Mouse (Mus musculus) bone marrow, adult 2 months (tissue): ENCODE results near the gene Pdpn.

Experiments
- CTCF ChIP-seq: fragments of 200-500 bp; IDR thresholded peaks from 2 replicates; pipeline ENCODE4 v1.5.1; 2011; ENCODE audit warnings: low read length, control low read depth; ENCODE audit not compliant: control insufficient read depth, insufficient read depth
- POLR2A ChIP-seq: fragments of 200-500 bp; IDR thresholded peaks from 2 replicates; pipeline ENCODE4 v1.6.1; 2011; ENCODE audit warnings: low read depth, mild to moderate bottlenecking, control low read depth, low read length, borderline replicate concordance; ENCODE audit not compliant: control insufficient read depth

DNA sequence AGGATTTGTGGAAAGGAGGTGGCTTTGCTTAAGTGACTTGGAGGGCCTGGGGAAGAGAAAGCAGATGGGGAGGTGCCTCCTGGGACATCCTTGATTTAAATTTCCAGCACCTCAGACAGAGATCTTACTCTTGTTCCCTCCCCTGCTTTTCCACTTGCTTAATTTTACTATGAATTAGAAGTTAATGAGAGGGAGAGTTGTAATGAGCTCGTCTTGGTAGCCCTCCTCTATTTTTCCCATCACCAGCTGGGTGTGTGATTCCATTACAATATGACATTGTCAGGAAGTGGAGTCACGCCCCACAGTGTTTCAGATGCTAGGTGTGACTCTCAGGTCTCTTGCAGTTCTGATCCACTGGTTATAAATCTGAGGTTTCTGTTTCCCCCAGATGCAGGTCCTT lies 36.7 kb upstream of the Pdpn start:
- TF ChIP-seq CTCF (no peak), POLR2A (no peak)
